Mouse (Mus musculus) neural tube, embryonic 10.5 days (tissue): ENCODE data around the gene Tas1r2.

Source experiments
- DNase-seq: peaks from one replicate; pipeline ENCODE4 v3.0.0-alpha.2; 2017; ENCODE audit warnings: low spot score; ENCODE audit errors: extremely low spot score

Tas1r2 gene

DNA sequence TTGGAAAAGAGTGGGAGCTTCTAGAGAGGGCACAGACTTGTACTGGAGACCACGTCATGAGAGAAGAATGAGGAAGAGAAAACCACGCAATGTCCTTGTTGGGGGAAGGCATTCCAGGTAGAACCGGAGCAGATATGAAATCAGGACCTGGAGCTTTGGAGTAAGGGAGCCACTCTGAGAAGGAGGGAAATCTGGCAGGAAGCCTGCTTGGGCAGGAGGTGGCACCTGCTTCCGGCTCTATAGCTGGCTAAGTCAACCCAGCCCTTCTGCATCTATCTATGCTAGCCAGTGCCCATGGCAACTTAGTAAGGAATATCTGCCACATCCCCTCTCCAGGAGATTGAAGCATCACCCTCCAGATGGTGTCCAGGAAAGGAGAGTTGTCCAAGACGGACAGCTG is 52.6 kb downstream of the Tas1r2 start:
- no peak for DNase-seq

DNA sequence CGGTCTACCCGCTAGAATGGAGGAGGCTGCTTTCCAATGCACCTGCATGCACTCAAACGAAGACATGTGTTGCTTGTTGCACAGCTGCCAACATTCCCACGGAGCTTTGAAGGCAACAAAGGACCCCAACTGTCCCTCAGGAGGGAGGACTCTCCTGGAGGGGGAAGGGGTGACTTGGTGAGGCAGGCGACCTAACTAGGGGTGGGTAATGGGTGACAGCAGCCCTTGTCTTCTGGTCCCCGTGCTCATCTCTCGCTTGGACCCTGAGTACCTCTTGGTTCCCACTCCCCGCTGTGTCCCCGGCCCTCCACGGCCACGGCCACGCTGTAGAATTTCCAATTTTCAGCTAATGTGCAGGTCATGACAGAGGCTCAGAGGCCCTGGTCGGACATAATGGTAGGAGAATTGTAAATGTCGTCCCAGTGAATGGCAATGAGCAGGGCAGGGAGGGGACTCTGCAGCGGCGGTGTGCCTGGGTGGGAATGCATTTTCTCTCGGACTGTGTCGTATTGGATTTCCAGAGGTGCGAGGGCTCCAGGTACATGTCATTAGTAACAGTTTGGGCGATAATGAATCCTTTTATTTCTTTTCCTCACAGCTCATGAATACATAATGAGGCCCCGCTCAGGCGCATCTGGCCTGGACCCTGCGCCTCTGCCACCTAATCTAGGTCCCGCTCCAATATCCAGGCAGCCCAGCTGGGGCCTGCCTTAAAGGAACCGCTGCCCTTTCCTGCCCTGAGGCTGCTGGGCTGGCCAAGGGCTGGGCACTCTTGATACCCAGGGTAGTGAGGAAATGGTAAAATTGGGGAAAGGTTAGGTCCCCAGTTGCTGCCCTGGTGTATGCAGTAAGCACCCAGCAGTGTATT is 57.4 kb downstream of the Tas1r2 start:
- DNase-seq, result no peak

DNA sequence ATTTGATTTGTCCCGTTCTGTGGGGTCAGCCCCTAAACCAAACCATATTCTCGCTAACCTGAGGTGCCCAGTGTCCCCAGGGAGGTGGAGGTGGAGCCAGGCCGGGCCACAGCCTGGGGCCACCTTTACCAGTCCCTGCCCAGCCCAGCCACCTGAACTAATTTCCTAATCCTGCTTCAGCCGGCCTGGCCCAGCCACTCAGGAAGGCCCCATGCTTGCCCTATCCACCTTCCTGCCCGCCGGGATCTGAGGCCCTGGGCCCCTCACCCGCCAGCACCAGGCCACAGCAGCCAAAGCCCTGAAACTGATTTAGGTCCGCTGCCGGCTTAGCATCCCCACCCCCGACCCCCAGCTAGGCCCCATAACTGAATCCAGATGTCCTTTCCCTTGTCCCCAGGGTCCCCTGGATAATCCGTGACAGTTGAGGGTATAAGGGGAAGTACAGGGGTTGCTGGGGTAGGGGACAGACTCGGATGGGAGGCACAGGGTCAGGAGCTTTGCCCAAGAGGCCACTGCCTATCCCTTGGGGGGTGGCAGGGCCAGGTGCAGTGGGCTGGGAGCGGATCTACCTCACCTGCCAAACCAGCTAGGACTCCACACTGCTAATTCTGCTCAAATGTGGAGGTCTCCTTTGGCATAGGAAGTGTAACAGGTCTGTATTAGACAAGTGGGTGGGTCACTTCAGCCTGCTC is 62.0 kb downstream of the Tas1r2 start:
- peak; percentile 27 for DNase-seq

DNA sequence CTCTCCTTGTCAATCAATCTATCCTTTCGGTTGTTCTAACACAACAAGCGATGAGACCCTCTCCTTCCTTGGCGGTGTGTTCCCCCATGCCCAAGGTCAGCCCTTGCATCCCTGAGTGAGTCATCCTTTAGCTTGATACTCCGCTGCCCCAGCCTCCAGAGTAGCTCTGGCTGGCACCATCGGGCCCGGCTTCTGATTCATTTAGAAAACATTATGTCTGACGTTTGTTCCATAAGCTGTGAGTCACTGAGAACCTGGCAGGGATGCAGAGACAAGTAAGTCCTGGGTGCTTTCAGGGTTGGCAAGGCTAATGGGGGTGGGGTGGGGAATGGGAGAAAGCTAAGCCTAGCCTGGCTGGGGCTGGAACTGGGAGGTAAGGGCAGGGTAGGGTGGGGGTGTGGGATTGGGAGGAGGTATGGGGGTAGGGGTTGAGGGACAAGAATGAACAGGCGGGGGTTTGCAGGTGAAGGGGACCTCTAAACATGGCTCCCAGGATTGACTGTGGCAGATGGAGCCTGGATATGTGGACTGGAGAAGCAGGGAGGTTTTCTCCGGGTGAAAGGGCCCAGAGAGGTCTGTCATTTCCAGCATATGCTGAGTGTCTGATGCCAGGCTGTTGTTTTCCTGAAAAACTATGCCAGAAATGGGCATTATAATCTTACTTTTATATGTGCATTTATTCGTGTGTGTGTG is 63.3 kb downstream of the Tas1r2 start:
- DNase-seq, result no peak

DNA sequence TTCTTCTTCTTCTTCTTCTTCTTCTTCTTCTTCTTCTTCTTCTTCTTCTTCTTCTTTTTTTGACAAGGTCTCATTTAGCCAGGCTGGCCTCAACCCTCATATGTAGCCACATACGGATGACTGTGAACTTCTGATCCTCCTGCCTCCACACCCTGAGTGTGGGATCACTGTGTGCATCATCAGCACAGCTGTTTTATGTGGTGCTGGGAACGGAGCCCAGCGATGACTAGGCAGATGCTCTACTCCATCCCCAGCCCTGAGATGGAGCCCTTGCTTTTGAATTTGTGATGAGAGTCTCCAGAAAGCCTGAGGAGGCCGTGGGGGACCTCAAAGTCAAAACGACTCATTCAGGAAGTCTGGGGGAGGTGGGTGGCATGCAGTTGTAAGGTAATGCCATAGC is 65.6 kb downstream of the Tas1r2 start:
- no peak for DNase-seq
